Mouse (Mus musculus) kidney, postnatal 0 days (tissue): ENCODE data around the gene Prmt1. TPM values are rescaled to one million over a fixed set of nuclear protein-coding genes. Genes with fewer than 3 reads are reported as not detected.
A peak's percentile ranks its signal among the peaks of the same experiment; 100 is the strongest.

Experiments used
- ATAC-seq: fragments of 200-750 bp; cut with Nextera tagmentation; replicated peaks from 2 replicates; pipeline ENCODE4 v1.8.0; 2017; ENCODE audit warnings: low read depth, moderate number of reproducible peaks, moderate TSS enrichment, moderate library complexity; ENCODE audit not compliant: low FRiP score
- DNase-seq: peaks from one replicate; pipeline ENCODE4 v3.0.0-alpha.2; 2016; ENCODE audit warnings: low spot score
- H3K27ac ChIP-seq: fragments of 300-500 bp; sonication (generic); 2 replicates; pipeline ENCODE4 v1.5.1; 2014; ENCODE audit warnings: mild to moderate bottlenecking
- H3K27me3 ChIP-seq: fragments of 300-500 bp; sonication (generic); 2 replicates; pipeline ENCODE4 v1.6.1; 2014; ENCODE audit warnings: low read length, mixed read lengths; ENCODE audit not compliant: insufficient read depth
- H3K36me3 ChIP-seq: fragments of 300-500 bp; sonication (generic); 2 replicates; pipeline ENCODE4 v1.6.1; 2014; ENCODE audit warnings: low read length, mixed read lengths; ENCODE audit not compliant: insufficient read depth
- H3K4me1 ChIP-seq: fragments of 300-500 bp; sonication (generic); replicated peaks from 2 replicates; pipeline ENCODE4 v1.6.1; 2014; ENCODE audit warnings: antibody characterized with exemption, low read length, mixed read lengths; ENCODE audit not compliant: insufficient read depth
- H3K4me2 ChIP-seq: fragments of 300-500 bp; sonication (generic); 2 replicates; pipeline ENCODE4 v1.6.1; 2014; ENCODE audit warnings: mild to moderate bottlenecking, low read length, moderate library complexity, mixed read lengths
- H3K4me3 ChIP-seq: fragments of 300-500 bp; sonication (generic); replicated peaks from 2 replicates; pipeline ENCODE4 v1.5.1; 2014; ENCODE audit warnings: low read depth, low read length
- H3K9ac ChIP-seq: fragments of 300-500 bp; sonication (generic); 2 replicates; pipeline ENCODE4 v1.6.1; 2014; ENCODE audit warnings: low read depth, low read length
- H3K9me3 ChIP-seq: fragments of 300-500 bp; sonication (generic); replicated peaks from 2 replicates; pipeline ENCODE4 v1.6.1; 2016; ENCODE audit warnings: low read length, inconsistent platforms, mixed read lengths
- CTCF ChIP-seq: IDR thresholded peaks from 2 replicates; pipeline ENCODE4 v1.5.1; 2016; ENCODE audit warnings: antibody characterized with exemption, low read depth, mild to moderate bottlenecking, moderate library complexity
- WGBS: fragments of 180-500 bp; shearing (Covaris S2); extraction: QIAGEN DNeasy Blood & Tissue Kit; methylation state at CpG from one replicate; pipeline ENCODE4 v1.1.7; 2014; 5-methylcytosine and 5-hydroxymethylcytosine counted together
- polyA plus RNA-seq: library from polyadenylated mRNA; unstranded; fragments of >200 nt; fragmentation: Nextera tagmentation; extraction: Ambion mirVana; gene quantifications from 2 replicates; pipeline ENCODE4 v1.2.1, GENCODE M21; 2015

Gene Prmt1
- polyA plus RNA-seq, 1 experiment from 2014 or later: 414 TPM

DNA sequence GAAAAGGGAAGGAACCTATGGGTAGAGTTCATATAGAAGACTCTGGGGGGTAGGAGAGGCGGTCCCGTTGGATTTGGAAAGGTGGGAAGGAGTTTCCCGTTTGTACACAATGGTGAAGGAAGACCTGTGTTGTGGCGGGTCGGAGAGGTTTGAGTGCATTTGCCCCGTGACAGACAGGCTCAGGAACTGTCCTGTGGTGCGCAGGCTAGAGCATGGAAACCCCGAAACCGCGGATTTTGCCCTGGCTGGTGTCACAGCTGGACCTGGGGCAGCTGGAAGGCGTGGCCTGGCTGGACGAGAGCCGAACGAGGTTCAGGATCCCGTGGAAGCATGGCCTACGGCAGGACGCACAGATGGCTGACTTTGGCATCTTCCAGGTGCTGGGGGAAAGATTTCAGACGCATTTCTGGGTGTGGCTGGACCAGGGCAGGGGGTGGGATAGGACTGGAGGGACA is 12.2 kb upstream of the Prmt1 start, which contains the start of gene Bcl2l12:
Gene Bcl2l12 (minus strand): TSS at position 212 of the 455 bp plus-strand sequence.
- H3K4me1 ChIP-seq: peaks cover 15% of the 10 kb centered on the region
- 0 out of 2 replicates have a peak, but pooled peaks have one; percentile 15 for ATAC-seq

DNA sequence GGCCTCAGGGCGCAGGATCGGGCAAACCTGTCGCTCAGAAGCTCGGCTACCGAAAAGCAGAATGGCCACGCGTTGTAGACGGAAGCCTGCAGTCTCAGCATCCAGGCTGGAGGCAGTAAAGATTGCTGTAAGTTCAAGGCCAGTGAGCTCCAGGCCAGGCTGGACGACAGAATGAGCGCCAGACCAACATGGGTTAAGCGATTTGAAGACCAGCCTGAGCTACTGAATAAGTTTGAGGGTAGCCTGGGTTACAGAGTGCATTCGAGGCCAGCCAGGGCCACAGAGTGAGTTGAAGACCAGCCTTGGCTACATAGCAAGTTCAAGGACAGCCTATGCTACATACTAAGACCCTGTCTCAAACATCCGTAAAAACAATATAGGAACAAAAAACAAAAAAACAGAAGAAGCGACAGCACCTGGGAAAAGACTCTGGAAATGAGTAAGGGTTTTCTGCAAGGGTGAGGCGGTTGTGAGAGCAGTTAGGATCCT is 11.6 kb upstream of the Prmt1 start:
- H3K4me1 ChIP-seq: peaks cover 15% of the 10 kb centered on the region
- no peaks in the 10 kb centered on the region for H3K27me3 ChIP-seq
- no peak for TF ChIP-seq CTCF
- peaks cover 32% of the 10 kb centered on the region for H3K36me3 ChIP-seq
- peak overlapping the region; percentile 87 for H3K4me2 ChIP-seq
- ATAC-seq: no peak; the same call in 1 of the 2 replicates
- WGBS: 2% methylated on average over 15 of the region's 15 CpGs
- DNase-seq: no peak
- peak overlapping the region; percentile 90 for H3K27ac ChIP-seq
- peak overlapping the region; percentile 77 for H3K9ac ChIP-seq
- H3K4me3 ChIP-seq: peak overlapping the region; percentile 68
- H3K9me3 ChIP-seq: no peaks in the 10 kb centered on the region

More for the DNA sequence above, 12.2 kb upstream of the Prmt1 start, which contains the start of gene Bcl2l12:
- Histone ChIP-seq H3K36me3 (peaks cover 37% of the 10 kb centered on the region), H3K27me3 (no peaks in the 10 kb centered on the region), H3K9ac (peak within 1 kb of the TSS; percentile 77), H3K4me3 (peak within 1 kb of the TSS; percentile 68), H3K4me2 (peak within 1 kb of the TSS; percentile 87), H3K9me3 (no peaks in the 10 kb centered on the region), H3K27ac (peak within 1 kb of the TSS; percentile 90)
- DNase-seq: peak; percentile 53
- no peak for TF ChIP-seq CTCF
- under 1% methylated on average over 18 of the region's 18 CpGs for WGBS

DNA sequence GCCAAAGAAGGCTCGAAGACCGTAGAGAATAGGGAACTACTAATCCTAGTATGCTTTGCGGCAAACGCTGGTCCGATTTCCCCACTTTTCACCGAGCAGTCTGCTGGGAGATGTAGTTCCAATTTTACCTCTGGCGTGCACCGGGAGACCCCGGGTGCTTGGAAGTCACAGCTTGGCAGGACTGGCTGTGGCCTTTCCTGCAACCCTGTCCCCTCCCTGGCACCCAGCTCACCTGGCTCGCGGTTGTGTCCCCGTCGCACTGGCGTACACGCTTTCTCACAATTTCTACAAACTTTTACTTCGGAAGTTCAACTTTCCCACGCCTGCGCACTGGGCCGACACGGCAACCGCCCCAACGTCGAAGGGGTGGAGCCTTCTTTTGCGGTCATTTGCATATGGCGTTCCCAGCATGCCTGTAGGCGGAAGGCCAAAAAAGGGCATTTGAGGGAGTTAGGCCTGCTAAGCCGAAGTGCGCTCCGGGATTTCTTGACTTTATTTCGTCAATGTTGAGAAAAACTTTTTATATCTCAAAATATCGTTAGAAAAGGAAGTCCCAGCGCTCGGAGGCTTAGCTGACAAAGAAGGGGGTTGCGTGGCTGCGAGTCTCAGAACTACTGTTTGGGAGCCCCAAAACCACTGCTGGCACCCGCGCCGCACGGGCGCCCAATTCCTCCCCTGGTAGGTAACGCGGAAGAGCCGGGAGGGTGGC is 11.0 kb upstream of the Prmt1 start, which contains the start of gene Irf3:
Gene Irf3 (plus strand): TSS at position 418 of the 709 bp plus-strand sequence.
- under 1% methylated on average over 43 of the region's 43 CpGs for WGBS
- no peaks in the 10 kb centered on the region for H3K9me3 ChIP-seq
- no peaks in the 10 kb centered on the region for H3K27me3 ChIP-seq
- peaks cover 15% of the 10 kb centered on the region for H3K4me1 ChIP-seq
- H3K4me3 ChIP-seq: peak within 1 kb of the TSS; percentile 68
- no peak for TF ChIP-seq CTCF
- peaks cover 29% of the 10 kb centered on the region for H3K36me3 ChIP-seq
- peak within 1 kb of the TSS; percentile 87 for H3K4me2 ChIP-seq
- peak within 1 kb of the TSS; percentile 90 for H3K27ac ChIP-seq
- ATAC-seq: peak; percentile 89
- DNase-seq: peak; percentile 99
- peak within 1 kb of the TSS; percentile 77 for H3K9ac ChIP-seq

DNA sequence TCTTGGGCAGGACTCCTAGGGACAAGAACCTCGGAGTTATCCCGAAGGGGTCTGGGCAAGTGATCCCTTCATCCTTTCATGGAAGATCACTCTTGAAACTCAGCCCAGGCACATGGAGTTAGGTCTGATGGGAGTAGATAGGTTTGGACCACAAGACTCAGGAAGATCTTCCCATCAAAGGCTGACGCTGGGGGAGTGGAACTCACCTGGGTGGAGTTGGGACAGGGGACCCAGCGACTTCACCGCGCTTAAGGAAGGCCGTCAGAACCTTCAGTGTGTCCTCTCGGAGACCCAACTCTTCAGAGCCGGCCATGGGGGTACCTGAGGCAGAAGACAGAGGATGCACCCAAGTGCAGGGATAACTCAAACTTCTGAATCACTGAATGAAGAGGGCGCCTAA is 10.3 kb upstream of the Prmt1 start:
- peaks cover 29% of the 10 kb centered on the region for H3K36me3 ChIP-seq
- H3K27me3 ChIP-seq: no peaks in the 10 kb centered on the region
- no peak for TF ChIP-seq CTCF
- WGBS: 7% methylated on average over 10 of the region's 10 CpGs
- peak overlapping the region; percentile 80 for H3K4me2 ChIP-seq
- H3K4me3 ChIP-seq: peak overlapping the region; percentile 68
- 0 out of 2 replicates have a peak overlapping the region, but pooled peaks have one; percentile 37 for H3K27ac ChIP-seq
- H3K9ac ChIP-seq: peak overlapping the region; percentile 77
- peaks cover 15% of the 10 kb centered on the region for H3K4me1 ChIP-seq
- ATAC-seq (no peak), DNase-seq (no peak)
- no peaks in the 10 kb centered on the region for H3K9me3 ChIP-seq

DNA sequence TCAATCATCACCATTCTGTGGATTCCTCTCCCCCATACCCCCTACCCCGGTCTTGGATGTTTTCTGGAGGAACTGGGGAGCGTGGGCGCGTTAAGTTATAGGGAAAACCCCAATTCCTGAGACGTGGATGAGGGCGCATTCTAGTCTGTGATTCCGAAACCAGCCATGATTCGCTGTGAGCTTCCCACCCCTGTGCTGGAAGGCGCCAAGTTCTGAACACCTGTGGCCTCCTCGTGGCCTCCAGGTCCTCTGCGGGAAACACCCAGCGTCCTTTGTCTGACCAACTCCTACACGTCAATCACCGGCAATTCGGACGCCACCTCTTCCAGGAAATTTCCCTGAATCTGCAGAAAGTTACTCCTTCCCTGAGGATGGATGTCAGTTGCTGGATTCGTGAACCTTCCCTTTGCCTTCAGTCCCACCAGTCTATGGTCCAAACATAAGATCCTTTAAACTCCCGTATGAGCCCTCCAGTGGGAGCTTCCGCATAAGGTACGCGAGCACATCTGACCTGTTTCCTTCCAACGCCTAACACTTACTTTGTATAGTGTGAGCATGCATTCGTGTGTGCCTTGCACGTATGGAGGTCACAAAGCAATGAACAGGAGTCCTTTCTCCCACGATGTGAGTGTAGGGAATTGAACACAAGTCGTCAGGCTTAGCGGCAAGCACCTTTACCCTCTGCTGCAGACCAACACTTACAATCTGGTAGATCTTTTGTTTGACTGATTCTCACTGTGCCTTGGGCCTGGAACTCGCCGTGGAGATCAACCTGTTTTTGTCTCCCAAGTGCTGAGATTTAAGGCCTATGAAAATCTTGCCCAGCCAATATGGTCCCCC is 731 bp upstream of the Prmt1 start:
- Histone ChIP-seq H3K4me3 (peak overlapping the region; percentile 67), H3K4me2 (peak overlapping the region; percentile 75), H3K9me3 (no peaks in the 10 kb centered on the region), H3K27me3 (no peaks in the 10 kb centered on the region), H3K36me3 (peaks cover 10% of the 10 kb centered on the region; the same call in 1 of the 2 replicates), H3K9ac (peak overlapping the region; percentile 69), H3K4me1 (peaks cover 19% of the 10 kb centered on the region; the same call in 1 of the 2 replicates), H3K27ac (peak overlapping the region; percentile 95)
- ATAC-seq (peak; percentile 11; the same call in 1 of the 2 replicates), DNase-seq (no peak)
- WGBS: under 1% methylated on average over 29 of the region's 29 CpGs
- TF ChIP-seq CTCF: no peak
